Mouse (Mus musculus): ENCODE data around the gene Cfap97. TPM values are rescaled to one million over a fixed set of nuclear protein-coding genes. Genes with fewer than 3 reads are reported as not detected.

Cfap97 gene
- polyA plus RNA-seq, 1 experiment = 19.7 TPM

DNA sequence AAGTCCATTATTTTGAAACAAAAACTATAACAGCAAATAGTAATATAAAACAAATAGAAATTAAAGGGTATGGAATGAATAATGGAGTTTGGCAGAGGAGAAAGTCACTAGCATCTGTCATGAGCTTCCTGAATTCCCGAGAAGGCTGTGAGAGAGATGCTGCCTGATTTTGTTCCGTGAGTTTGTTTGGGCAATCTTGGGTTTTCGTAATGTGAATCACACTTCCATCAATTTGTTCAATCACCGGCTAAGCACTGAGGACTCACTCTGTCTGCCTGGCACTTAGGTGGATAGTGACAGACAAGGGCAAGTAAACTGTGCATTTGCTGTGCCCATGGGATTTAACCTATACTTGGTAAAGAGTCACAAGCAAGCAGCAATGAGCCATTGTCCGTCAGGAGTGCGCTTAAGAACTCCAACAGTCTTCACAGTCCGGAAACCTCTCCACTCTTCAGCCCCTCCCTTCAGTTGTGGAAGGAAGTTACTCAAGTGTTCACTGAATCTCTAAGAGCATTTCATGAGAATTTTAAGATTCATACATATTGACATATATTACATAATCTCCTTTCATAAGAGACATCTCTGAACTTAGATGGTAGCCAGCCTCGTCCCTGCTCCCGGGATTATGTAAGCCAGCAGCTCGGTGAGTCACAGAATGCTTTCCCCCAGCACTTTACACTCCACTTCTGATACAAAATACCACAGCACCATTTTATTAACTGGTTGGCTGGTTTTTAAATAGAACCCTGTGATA is 13.6 kb upstream of the Cfap97 start:
- Histone ChIP-seq H3K27ac (ENCODE audit: insufficient read depth, low read length) (no peak overlapping the region), H3K4me3 (ENCODE audit: insufficient read depth, low read length) (no peak overlapping the region), H3K4me1 (ENCODE audit: control insufficient read depth, insufficient read depth, low read length) (peaks cover 5% of the 10 kb centered on the region; the same call in 1 of the 2 replicates)
- TF ChIP-seq POLR2A (IDR thresholded peaks at IDR 0.05; ENCODE audit: low read depth, low read length) (no peak), CTCF (IDR thresholded peaks at IDR 0.05; ENCODE audit: borderline replicate concordance, insufficient read depth, low read length) (no peak)

DNA sequence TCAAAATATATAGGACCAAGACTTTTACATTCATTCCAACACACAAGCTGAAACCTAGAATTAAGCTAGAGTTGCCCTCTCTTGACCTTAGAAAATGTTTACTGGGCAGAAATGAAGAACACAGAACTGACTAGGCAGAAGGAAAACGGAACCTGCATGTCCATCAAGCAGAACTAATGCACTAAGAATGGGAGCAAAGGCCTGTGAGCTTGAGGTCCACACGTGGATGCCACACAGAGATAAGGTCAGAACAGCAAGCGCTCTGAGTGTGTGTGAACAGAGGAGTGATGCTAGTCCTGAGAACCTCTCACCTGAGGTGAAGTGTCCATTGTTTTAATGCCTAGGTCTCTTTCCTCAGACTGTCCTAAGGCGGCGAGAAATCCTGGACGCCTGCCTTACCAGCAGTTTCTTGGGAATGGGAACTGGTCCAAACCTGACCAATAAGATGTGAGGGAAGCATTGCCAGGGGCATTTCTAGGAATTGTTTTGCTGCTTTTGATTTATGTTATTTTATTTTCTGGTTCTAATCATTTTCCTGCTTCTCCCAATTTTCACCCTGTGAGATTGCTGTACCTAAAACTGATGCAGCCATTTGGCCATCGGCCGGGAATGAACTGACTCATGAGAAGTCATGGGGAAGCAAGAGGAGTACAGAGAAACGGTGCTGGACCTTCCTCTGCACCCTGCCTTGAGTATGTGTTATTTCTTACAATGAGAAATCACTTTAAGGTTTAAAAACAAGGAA is 11.0 kb upstream of the Cfap97 start:
- H3K4me3 ChIP-seq (ENCODE audit: insufficient read depth, low read length) = no peak overlapping the region
- peaks cover 5% of the 10 kb centered on the region for H3K4me1 ChIP-seq (ENCODE audit: control insufficient read depth, insufficient read depth, low read length)
- no peak for TF ChIP-seq CTCF (IDR thresholded peaks at IDR 0.05; ENCODE audit: borderline replicate concordance, insufficient read depth, low read length)
- no peak for TF ChIP-seq POLR2A (IDR thresholded peaks at IDR 0.05; ENCODE audit: low read depth, low read length)
- no peak overlapping the region for H3K27ac ChIP-seq (ENCODE audit: insufficient read depth, low read length)

DNA sequence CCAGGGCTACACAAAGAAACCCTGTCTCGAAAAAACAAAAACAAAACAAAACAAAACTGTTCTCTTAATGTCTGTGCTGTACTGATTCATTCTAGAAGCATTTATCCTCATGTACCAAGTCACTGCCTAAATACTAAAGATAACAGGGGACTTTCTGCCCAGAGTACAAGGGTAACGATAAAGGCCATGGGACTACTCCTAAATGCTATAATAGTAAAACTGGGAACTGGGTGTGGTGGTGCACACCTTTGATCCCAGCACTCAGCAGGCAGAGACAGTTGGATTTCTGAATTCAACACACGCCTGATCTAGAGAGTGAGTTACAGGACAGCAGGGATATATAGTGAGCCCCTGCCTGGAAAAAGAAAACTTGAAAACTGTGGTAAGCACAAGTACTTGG is 9.9 kb upstream of the Cfap97 start:
- peaks cover 7% of the 10 kb centered on the region for H3K4me1 ChIP-seq (ENCODE audit: control insufficient read depth, insufficient read depth, low read length)
- H3K4me3 ChIP-seq (ENCODE audit: insufficient read depth, low read length) = no peak overlapping the region
- TF ChIP-seq CTCF (IDR thresholded peaks at IDR 0.05; ENCODE audit: borderline replicate concordance, insufficient read depth, low read length) (no peak), POLR2A (IDR thresholded peaks at IDR 0.05; ENCODE audit: low read depth, low read length) (no peak)
- no peak overlapping the region for H3K27ac ChIP-seq (ENCODE audit: insufficient read depth, low read length)

DNA sequence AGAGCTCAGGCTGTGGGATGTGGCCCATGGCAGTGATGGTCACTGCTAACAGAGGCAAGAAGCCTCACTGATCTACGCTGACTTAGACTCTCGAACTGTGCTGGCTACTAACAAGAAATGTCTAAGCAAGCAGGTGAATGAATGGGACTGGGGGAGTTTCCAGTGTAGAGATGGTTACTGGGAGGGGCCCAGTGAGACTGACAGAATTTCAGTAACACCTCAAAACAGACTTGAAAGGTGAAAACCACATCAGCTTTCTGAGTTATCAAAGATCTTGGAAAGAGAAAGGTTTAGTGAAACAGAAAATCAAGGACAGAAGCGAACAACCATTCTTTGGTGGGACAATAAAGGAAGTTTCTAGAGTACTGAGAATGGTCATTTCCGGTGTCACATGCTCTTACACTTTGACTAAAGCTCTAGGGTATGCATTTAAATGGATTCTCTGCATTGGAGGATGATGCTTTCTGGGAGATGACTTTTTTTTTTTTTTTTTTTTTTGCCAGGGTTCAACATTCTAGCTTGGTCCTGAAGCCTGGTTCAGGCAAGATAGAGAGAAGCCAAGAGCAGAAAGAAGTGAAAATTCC is 9.0 kb upstream of the Cfap97 start:
- Histone ChIP-seq H3K4me1 (ENCODE audit: control insufficient read depth, insufficient read depth, low read length) (peaks cover 7% of the 10 kb centered on the region), H3K27ac (ENCODE audit: insufficient read depth, low read length) (no peak overlapping the region), H3K4me3 (ENCODE audit: insufficient read depth, low read length) (no peak overlapping the region)
- TF ChIP-seq CTCF (IDR thresholded peaks at IDR 0.05; ENCODE audit: borderline replicate concordance, insufficient read depth, low read length) = no peak
- no peak for TF ChIP-seq POLR2A (IDR thresholded peaks at IDR 0.05; ENCODE audit: low read depth, low read length)

DNA sequence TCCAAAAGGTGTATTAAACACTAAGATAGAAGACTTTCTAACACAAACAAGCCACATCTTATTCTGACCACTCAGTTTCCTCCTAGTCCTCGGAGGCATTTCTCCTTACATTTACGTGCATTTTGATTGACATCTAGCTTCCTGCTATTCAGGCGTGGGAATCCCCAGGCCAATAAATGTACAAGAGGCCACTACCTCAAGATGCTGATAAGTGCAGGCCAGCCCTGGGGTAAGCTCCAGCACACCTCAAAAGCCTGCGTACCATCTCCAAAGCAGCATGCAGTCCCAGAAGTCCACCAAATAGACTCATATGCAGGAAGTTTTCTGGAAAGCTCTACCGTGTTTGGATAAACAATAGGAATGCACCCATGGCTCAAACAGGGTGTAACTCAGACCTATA is 8.1 kb upstream of the Cfap97 start:
- TF ChIP-seq POLR2A (IDR thresholded peaks at IDR 0.05; ENCODE audit: low read depth, low read length) (no peak), CTCF (IDR thresholded peaks at IDR 0.05; ENCODE audit: borderline replicate concordance, insufficient read depth, low read length) (no peak)
- Histone ChIP-seq H3K27ac (ENCODE audit: insufficient read depth, low read length) (no peak overlapping the region), H3K4me1 (ENCODE audit: control insufficient read depth, insufficient read depth, low read length) (peaks cover 7% of the 10 kb centered on the region), H3K4me3 (ENCODE audit: insufficient read depth, low read length) (no peak overlapping the region)

DNA sequence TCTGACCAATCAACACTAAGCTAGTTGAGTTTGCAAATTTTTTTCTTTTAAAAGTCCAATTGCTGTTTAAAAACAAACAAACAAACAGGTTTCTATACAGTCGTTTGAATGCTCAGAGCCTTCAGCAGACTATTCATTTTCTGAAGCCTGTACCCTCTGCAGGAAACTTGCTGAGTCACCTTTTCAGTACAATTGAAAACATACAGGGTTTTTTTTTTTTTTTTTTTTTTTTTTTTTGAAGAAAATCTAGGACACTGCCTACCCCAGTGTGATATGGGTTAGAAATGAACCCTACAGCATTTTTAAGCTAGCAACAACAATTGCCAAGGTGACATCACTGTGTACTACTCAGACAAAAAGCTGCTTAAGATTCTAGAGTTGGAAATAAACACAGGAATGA is 7.6 kb upstream of the Cfap97 start:
- peaks cover 7% of the 10 kb centered on the region for H3K4me1 ChIP-seq (ENCODE audit: control insufficient read depth, insufficient read depth, low read length)
- no peak overlapping the region for H3K27ac ChIP-seq (ENCODE audit: insufficient read depth, low read length)
- no peak overlapping the region for H3K4me3 ChIP-seq (ENCODE audit: insufficient read depth, low read length)
- no peak for TF ChIP-seq POLR2A (IDR thresholded peaks at IDR 0.05; ENCODE audit: low read depth, low read length)
- no peak for TF ChIP-seq CTCF (IDR thresholded peaks at IDR 0.05; ENCODE audit: borderline replicate concordance, insufficient read depth, low read length)

DNA sequence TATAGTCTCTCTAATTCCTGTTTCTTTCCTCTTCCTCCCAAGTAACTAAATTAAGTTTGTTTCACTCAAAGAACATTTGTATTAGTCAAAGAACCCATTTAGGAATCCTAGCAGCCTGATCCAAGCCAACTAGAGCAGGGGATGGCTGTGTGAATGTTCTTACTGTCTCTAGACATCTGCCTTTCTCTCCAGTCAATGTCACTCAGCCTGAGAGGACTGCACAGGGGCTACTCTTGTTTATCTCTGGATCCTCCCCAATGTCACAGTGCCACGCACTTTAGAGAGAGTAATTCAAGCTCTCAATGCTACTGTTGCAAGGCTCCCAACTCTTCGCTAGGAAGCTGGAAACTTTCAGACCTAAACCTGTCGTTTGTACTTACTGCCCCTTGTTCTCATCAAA is 5.4 kb upstream of the Cfap97 start:
- no peak for TF ChIP-seq POLR2A (IDR thresholded peaks at IDR 0.05; ENCODE audit: low read depth, low read length)
- TF ChIP-seq CTCF (IDR thresholded peaks at IDR 0.05; ENCODE audit: borderline replicate concordance, insufficient read depth, low read length) = no peak
- H3K4me3 ChIP-seq (ENCODE audit: insufficient read depth, low read length) = no peak overlapping the region
- no peak overlapping the region for H3K27ac ChIP-seq (ENCODE audit: insufficient read depth, low read length)
- H3K4me1 ChIP-seq (ENCODE audit: control insufficient read depth, insufficient read depth, low read length) = peaks cover 2% of the 10 kb centered on the region

DNA sequence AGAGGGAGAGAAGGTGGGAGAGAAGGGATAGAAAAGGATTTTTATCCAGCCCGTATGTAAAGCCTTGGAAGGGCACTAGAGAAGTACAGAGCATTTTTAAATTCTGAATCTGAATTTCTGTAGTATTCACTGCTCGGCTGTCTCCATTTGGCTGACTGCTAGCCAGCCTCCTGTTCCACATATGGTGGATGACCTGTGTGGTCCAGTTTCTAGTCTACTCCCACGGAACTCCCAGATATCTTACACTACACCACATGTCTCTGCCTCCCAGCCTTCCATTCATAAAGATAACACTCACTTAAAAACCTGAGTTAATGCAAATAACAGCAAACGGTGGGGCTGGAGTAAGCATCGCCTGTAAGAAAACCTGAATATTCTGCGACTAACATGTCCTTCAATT is 2.3 kb upstream of the Cfap97 start:
- H3K4me1 ChIP-seq (ENCODE audit: control insufficient read depth, insufficient read depth, low read length) = peaks cover 6% of the 10 kb centered on the region
- H3K27ac ChIP-seq (ENCODE audit: insufficient read depth, low read length) = no peak overlapping the region
- TF ChIP-seq CTCF (IDR thresholded peaks at IDR 0.05; ENCODE audit: borderline replicate concordance, insufficient read depth, low read length) (no peak), POLR2A (IDR thresholded peaks at IDR 0.05; ENCODE audit: low read depth, low read length) (no peak)
- H3K4me3 ChIP-seq (ENCODE audit: insufficient read depth, low read length) = no peak overlapping the region

DNA sequence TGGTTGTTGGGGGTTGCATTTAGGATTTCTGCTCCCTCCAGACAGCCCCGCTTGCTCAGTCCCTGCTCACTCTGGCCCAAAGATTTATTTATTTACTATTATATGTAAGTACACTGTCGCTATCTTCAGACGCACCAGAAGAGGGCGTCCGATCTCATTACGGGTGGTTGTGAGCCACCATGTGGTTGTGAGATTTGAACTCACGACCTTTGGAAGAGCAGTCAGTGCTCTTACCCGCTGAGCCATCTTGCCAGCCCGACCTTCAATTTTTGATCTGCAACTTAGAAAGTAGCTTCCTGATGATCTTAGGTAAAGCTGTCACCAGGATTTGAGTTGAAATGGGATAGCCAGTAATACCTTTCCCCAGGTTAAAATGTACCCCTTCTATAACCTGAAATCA is 1.8 kb upstream of the Cfap97 start:
- TF ChIP-seq POLR2A (IDR thresholded peaks at IDR 0.05; ENCODE audit: low read depth, low read length) (no peak), CTCF (IDR thresholded peaks at IDR 0.05; ENCODE audit: borderline replicate concordance, insufficient read depth, low read length) (peak; percentile 10; the same call in 1 of the 2 replicates)
- Histone ChIP-seq H3K4me1 (ENCODE audit: control insufficient read depth, insufficient read depth, low read length) (peaks cover 6% of the 10 kb centered on the region), H3K4me3 (ENCODE audit: insufficient read depth, low read length) (no peak overlapping the region), H3K27ac (ENCODE audit: insufficient read depth, low read length) (no peak overlapping the region)
